Mouse (Mus musculus) large intestine, adult 2 months (tissue): ENCODE measurements around the gene Mansc1. TPM values are rescaled to one million over a fixed set of nuclear protein-coding genes. Genes with fewer than 3 reads are reported as not detected.

Experiments used
- DNase-seq: peaks from one replicate; pipeline ENCODE4 v3.0.0-alpha.2; 2012; ENCODE audit warnings: low read depth, low spot score
- WGBS: fragments of 180-500 bp; shearing (Covaris S2); methylation state at CpG from one replicate; pipeline ENCODE4 v1.1.7; 2018; 5-methylcytosine and 5-hydroxymethylcytosine counted together
- polyA plus RNA-seq: library from polyadenylated mRNA; depleted of rRNA; stranded (reverse); fragments of >200 nt; gene quantifications from 2 replicates; pipeline ENCODE4 v1.2.3, GENCODE M21; 2012

Gene Mansc1
- polyA plus RNA-seq, 1 experiment = 17.6 TPM

- DNase-seq = peak; percentile 74
- 3% methylated on average over 65 of the region's 65 CpGs for WGBS
These were observed 8.5 kb upstream of the Mansc1 start for GRCm38 (mm10) chr6:134640485-134641475.

- no peak for DNase-seq
- WGBS = 100% methylated on average over 1 of the region's 1 CpGs
These were observed 7.6 kb upstream of the Mansc1 start for GRCm38 (mm10) chr6:134639900-134640299.

- 92% methylated on average over 3 of the region's 3 CpGs for WGBS
- no peak for DNase-seq
These were observed 6.9 kb upstream of the Mansc1 start, which contains the start of gene Borcs5 for GRCm38 (mm10) chr6:134639210-134639609. TSS of gene Borcs5 (plus strand) at chr6:134639510.

GRCm38 (mm10) chr6:134636476-134636875, 4.2 kb upstream of the Mansc1 start:
- no peak for DNase-seq
- WGBS = 70% methylated on average over 4 of the region's 4 CpGs

DNA sequence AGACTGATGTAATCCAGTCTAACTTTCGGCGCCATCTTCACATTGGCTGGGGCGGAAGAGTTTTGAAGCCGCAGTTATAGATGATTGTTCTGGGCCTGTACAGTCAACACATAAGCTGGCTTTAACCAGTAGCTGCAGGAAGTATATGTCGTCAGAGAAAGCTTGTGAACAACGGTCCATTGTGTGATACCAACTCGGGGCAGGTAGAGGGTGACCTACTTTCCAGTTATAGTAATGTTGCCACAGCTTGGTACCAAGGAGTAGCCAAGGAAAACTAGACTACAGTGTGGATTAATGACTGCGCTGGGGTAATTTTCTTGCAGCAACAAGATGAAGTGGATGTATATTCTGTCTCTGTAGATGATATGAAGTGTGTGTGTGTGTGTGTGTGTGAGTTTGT, 1.3 kb upstream of the Mansc1 start:
- 33% methylated on average over 8 of the region's 8 CpGs for WGBS
- DNase-seq = no peak

- 21% methylated on average over 5 of the region's 5 CpGs for WGBS
- DNase-seq = no peak
These were observed 468 bp upstream of the Mansc1 start for GRCm38 (mm10) chr6:134632756-134633155.

DNA sequence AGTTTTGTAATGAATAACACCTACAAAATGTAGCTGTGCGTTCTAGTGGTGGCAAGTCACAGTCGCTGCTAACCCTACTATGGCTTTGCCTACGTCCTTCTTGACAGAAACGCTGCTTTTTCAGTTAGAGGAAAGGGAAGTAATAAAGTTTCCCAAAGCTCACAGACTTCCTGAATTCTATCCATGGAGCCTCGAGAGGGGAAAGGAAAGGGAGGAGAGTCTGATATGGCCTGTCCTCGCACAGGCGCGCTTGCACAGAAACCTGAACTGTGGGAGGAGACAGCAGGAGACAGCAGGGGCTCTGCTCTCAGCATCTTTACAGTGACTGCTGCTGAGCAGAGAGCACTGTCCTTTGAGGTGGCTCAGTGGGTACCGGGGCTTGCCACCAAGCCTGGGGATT, 1.8 kb downstream of the Mansc1 start:
- 36% methylated on average over 9 of the region's 9 CpGs for WGBS
- no peak for DNase-seq

DNA sequence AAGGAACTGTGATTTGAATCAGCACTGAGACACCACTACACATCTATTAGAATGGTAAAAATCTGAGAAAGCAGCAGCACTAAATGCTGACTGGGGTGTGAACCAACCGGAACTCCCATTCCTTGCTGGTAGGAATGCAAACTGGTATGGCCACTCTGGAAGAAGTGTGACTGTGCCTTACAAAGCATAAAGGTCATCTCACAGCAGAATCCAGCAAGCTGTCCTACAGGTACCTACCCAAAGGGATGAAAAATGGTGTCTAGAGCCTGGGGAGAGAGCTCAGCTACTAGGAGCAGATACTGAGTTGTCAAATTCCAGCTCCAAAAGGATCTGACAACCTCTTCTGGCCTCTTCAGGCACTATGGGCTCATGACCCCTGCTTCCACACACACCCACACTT, 5.7 kb downstream of the Mansc1 start:
- 32% methylated on average over 1 of the region's 1 CpGs for WGBS
- no peak for DNase-seq

- no peak for DNase-seq
- 91% methylated on average over 12 of the region's 12 CpGs for WGBS
These were observed 6.9 kb downstream of the Mansc1 start for GRCm38 (mm10) chr6:134625431-134625830.

DNA sequence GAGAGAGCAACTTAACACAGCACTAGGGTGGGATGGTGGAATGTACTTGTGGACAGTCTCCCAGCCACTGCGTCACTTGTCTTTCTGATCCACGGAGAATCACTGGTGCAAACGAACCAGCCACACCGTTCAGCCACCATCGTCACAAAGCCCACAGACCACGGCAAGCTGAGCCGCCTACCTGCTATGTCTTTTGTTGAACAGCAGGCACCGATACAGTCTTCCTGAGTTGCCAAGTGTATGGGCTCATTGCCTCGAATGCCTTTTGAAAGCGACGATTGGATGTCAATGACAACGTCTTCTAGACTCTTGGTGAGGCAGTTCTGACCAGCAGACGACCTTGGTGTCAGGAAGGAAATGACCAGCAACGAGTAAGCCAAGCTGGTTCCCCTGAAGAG, 10.7 kb downstream of the Mansc1 start:
- no peak for DNase-seq
- WGBS = 82% methylated on average over 14 of the region's 14 CpGs

DNA sequence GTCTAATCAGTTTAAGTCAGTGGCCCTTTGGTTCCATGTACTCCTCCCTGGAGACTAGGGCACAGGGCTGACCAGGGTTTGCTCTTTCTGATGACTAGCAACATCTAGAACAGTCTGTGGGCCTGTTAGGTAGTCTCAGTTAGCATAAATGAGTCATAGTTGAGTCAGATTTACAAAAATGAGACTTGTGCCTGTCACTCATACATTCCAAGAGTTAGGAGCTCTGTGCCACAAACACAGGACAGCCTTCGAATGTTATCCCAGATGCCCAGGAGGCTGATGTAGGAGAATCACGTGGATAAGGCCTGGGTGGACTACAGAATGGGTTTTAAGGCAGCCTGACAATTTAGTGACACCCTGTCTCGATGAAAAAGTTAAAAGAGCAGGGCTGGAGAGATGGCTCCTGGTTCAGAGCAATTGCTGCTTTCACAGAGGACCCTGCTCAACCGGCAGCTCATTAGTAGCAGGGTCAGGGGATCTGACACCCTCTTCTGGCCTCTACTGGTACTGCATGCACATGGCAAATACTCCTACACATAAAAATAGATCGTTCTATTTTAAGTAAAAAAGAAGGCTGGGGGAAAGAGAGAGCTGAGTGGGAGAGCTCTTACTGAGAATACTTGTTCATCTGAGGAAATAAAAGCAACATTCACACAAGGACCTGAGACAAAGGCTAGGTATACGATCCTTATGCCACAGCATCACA, 11.3 kb downstream of the Mansc1 start:
- DNase-seq = no peak
- 80% methylated on average over 6 of the region's 6 CpGs for WGBS

- 79% methylated on average over 3 of the region's 3 CpGs for WGBS
- no peak for DNase-seq
These were observed 12.2 kb downstream of the Mansc1 start for GRCm38 (mm10) chr6:134620129-134620528.

GRCm38 (mm10) chr6:134617589-134617988, 14.7 kb downstream of the Mansc1 start:
- no peak for DNase-seq
- WGBS = 61% methylated on average over 3 of the region's 3 CpGs

DNA sequence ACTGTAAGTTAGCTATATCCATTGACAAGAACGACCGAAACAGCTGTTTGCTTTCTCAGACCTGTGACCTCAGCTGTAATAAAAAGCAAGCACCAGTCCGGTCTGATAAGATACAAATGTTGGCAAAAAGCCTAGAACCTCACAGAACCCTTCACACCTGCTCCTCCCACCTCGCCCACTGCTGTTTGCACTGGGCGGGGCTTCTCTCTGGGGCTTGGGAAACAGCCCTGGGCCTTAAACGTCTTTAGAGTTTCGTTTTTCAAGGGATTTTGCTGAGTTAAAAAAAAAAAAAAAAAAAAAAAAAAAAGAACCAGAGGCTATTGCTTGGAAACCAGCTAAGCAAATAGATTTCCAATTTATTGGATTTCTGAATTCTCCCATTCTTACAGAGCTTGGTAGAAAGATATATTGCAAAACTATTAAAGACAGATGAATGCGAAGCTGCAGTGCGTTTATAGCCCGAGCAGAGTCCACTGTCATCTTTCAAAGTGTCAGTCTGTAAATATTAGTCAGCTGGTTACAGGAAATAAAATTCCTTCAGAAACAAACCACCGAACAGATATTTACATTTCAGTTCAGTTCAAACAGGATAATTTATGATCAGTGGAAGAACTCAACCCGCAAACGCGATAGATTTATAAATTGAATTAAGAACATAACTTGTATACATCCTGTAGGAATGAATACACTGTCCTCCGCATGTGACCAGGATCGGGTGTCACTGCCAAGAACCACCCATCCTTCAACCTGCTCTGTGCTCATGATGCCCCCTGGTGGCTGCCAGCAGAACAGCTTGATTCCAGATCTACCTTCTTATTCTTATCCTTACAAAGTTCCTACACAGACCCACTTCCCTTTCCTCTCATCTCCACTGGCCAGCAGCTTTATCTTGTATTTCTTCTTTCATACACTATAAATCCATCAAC, 17.3 kb downstream of the Mansc1 start:
- 5% methylated on average over 16 of the region's 16 CpGs for WGBS
- peak; percentile 97 for DNase-seq

GRCm38 (mm10) chr6:134614322-134614721, 18.0 kb downstream of the Mansc1 start:
- 30% methylated on average over 4 of the region's 4 CpGs for WGBS
- no peak for DNase-seq

DNA sequence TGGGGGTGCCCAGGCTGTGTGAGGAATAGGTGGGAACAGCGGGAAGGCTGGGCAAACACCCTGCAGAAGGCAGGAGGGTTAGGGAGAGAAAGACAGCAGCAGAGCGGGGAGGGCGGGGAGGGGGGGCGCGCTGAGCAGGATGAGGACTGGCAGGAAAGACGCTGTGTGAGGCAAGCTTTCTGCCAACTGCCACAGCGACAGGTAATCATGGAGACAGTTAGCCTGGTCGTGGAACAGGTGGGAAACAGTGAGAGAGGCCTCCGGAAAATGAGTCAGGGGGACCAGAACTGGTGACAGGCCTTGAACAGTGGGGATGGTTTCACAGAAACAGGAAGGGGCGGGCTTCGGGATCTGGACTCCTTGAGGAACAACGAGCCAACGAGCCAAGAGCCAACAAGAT, 20.4 kb downstream of the Mansc1 start:
- no peak for DNase-seq
- WGBS = 48% methylated on average over 13 of the region's 13 CpGs

DNA sequence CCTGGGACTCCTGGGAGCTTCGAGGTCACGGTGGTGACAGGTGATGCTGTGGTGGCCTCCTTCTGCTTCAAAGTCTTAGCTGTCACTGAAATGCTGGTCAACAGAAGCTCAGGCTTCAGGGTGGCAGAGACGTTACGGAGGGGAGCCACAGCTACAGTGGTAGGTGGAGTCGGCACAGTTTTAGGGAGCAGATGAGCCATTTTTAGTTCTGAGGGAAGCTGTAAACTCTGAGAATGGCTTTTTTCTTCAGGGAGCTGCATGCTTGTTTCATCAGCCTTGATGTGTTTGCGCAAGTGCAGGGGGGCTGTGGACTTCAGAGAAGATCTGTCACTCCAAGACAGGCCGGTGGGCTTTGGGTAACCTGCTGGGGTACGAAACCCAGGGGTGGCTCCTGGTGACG, 21.9 kb downstream of the Mansc1 start:
- WGBS = 93% methylated on average over 9 of the region's 9 CpGs
- DNase-seq = no peak

GRCm38 (mm10) chr6:134606949-134607746, 25.1 kb downstream of the Mansc1 start:
- no peak for DNase-seq
- 57% methylated on average over 9 of the region's 9 CpGs for WGBS

DNA sequence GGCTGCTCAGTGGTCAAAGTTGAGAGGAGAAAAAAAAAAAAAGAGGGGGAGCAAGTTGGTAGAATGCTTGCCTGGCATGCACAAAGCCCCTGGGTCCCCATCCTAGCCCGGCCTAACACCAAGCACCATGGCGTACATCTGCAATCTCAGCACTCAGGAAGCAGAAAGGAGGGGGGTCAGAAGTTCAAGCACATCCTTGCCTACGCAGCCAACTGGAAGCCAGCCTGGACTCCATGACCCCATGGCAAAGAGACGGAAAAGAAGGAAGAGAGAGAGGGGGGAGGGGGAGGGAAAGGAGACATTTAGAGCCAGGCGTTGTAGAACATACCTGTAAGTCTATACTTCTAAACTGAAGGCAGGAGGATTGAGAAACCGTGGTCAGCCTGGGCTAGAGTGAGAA, 25.7 kb downstream of the Mansc1 start:
- 81% methylated on average over 6 of the region's 6 CpGs for WGBS
- DNase-seq = no peak
